Mouse (Mus musculus) kidney, adult 2 months (tissue): ENCODE results near the gene Zmym1. TPM values are rescaled to one million over a fixed set of nuclear protein-coding genes. Genes with fewer than 3 reads are reported as not detected.
A peak's percentile ranks its signal among the peaks of the same experiment; 100 is the strongest.
"Not testable (repeated sequence)": the region's sequence is repeated elsewhere in the genome, so short reads cannot be mapped to it uniquely, and the experiment has no call there.

Source experiments
- DNase-seq: peaks from one replicate; pipeline ENCODE4 v3.0.0; 2021
- H3K27ac ChIP-seq: fragments of 200-500 bp; 2 replicates; pipeline ENCODE4 v1.5.1; 2012; ENCODE audit warnings: low read depth, low read length, control low read depth, inconsistent platforms; ENCODE audit not compliant: insufficient read depth
- H3K27me3 ChIP-seq: fragments of 200-500 bp; replicated peaks from 2 replicates; pipeline ENCODE4 v1.6.1; 2012; ENCODE audit warnings: mild to moderate bottlenecking, moderate library complexity, low read length, inconsistent platforms; ENCODE audit not compliant: control insufficient read depth, insufficient read depth
- H3K36me3 ChIP-seq: fragments of 200-500 bp; 2 replicates; pipeline ENCODE4 v1.6.1; 2012; ENCODE audit warnings: mild to moderate bottlenecking, moderate library complexity, low read length, inconsistent platforms; ENCODE audit not compliant: control insufficient read depth, insufficient read depth
- H3K4me1 ChIP-seq: fragments of 200-500 bp; 2 replicates; pipeline ENCODE4 v1.6.1; 2011; ENCODE audit warnings: low read length; ENCODE audit not compliant: control insufficient read depth, insufficient read depth
- H3K4me3 ChIP-seq: fragments of 200-500 bp; 2 replicates; pipeline ENCODE4 v1.5.1; 2011; ENCODE audit warnings: mild to moderate bottlenecking, low read depth, low read length, control low read depth; ENCODE audit not compliant: insufficient read depth
- CTCF ChIP-seq: fragments of 200-500 bp; conservative IDR thresholded peaks from 2 replicates; pipeline ENCODE4 v1.5.1; 2011; ENCODE audit warnings: low read depth, mild to moderate bottlenecking, control low read depth, low read length, moderate library complexity, mixed read lengths; ENCODE audit not compliant: insufficient read depth, insufficient read length
- POLR2A ChIP-seq: fragments of 200-500 bp; IDR thresholded peaks from one replicate; pipeline ENCODE4 v1.6.1; 2011; ENCODE audit warnings: low read depth, low read length, control low read depth
- WGBS: fragments of 180-500 bp; shearing (Covaris S2); methylation state at CpG from one replicate; pipeline ENCODE4 v1.1.7; 2018; 5-methylcytosine and 5-hydroxymethylcytosine counted together
- polyA plus RNA-seq: library from polyadenylated mRNA; depleted of rRNA; stranded (reverse); fragments of >200 nt; gene quantifications from 2 replicates; pipeline ENCODE4 v1.2.3, GENCODE M21; 2012; rRNA removed

Zmym1 gene
- polyA plus RNA-seq, 1 experiment, result 1.3 TPM

DNA sequence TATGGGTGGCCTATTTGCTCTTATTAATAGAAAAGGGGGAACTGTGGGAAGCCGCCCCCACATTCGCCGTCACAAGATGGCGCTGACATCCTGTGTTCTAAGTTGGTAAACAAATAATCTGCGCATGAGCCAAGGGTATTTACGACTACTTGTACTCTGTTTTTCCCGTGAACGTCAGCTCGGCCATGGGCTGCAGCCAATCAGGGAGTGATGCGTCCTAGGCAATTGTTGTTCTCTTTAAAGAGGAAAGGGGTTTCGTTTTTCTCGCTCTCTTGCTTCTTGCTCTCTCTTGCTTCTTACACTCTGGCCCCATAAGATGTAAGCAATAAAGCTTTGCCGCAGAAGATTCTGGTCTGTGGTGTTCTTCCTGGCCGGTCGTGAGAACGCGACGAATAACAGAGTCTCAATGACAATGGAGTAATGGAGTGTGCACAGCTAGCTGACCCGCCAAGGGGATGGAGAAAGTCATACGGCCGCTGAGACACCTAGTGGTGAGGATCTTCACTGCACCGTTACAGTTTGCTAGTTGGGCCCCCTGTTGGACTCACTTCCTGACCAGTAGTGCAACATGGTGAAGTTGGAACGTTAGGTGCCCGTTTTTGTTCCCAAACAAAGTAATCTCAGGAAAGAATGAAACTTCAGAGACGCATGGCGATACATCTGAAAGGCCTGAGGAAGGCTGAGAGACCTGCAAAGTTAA lies 45.5 kb downstream of the Zmym1 start:
- Histone ChIP-seq H3K4me3 (peak overlapping the region; percentile 42; the same call in 1 of the 2 replicates), H3K27ac (peak overlapping the region; percentile 76)
- TF ChIP-seq CTCF, result peak; percentile 87
- not testable (repeated sequence) for H3K36me3 ChIP-seq, H3K27me3 ChIP-seq, H3K4me1 ChIP-seq
- DNase-seq, result peak; percentile 93
- WGBS, result 16% methylated on average over 14 of the region's 26 CpGs

DNA sequence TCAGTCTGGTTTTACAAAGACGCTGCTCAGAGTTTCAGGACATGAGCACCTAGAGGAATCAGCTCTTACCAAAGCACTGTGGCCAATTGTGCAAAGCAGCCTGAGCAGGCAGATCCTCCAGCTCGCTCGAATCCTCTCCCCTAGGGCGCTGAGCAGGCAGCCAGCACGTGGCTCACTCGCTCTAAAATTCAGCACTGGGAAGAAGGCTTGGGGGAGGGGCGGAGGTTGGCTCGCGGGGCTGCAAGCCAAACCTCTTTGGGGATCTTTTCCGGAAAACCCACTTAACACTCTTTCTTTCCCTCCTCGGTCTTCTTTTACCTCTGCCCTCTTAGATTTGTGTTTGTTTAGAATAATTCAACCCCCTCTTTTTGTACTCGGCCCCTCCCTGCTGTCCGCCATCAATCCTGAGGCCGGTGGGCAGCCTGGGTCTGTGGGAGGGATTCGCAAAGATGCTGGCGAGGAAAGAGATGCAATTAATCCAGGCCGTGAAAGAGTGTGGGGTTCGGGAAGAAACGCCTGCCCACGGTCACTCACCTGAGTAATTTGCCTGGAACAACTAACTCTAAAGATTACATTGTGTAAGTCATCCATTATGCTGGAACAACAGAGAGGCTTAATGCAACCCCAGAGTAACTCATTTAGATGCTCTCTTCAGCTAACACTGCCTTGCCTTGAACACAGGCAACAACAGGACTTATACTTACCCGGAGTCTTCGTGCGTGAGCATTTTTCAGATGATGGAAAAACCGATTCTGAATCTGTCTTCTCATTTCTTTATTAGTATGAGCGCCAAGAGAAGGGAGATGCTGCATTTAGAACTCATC lies 55.6 kb downstream of the Zmym1 start:
- H3K27me3 ChIP-seq, result no peaks in the 10 kb centered on the region
- H3K36me3 ChIP-seq, result no peaks in the 10 kb centered on the region
- 22% methylated on average over 25 of the region's 25 CpGs for WGBS
- no peaks in the 10 kb centered on the region for H3K4me1 ChIP-seq
- H3K27ac ChIP-seq, result no peak overlapping the region
- TF ChIP-seq CTCF, result no peak
- H3K4me3 ChIP-seq, result no peak overlapping the region
- peak; percentile 60 for DNase-seq

DNA sequence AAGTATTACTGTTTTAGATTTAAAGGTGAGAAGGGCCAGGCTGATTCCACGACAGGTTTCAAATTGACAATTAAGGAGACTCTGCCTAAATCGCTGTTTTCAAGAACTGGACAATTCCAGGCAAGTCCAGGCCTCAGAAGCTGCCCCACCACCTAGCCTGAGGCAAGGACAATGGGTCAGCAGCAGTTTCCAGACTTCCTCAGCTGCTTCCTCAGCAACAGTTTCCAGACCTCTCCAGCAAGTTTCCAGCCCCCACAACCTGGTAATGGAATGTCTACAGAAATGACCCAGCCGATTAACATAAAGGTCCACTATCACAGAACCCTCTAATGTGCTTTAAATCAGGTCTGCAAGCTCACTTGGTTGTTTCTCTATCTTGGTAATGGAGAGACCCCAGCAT lies 56.6 kb downstream of the Zmym1 start:
- Histone ChIP-seq H3K27me3 (no peaks in the 10 kb centered on the region), H3K27ac (no peak overlapping the region), H3K4me3 (no peak overlapping the region), H3K4me1 (no peaks in the 10 kb centered on the region), H3K36me3 (no peaks in the 10 kb centered on the region)
- TF ChIP-seq POLR2A (no peak), CTCF (no peak)
- DNase-seq, result no peak
- WGBS, result 76% methylated on average over 3 of the region's 3 CpGs

DNA sequence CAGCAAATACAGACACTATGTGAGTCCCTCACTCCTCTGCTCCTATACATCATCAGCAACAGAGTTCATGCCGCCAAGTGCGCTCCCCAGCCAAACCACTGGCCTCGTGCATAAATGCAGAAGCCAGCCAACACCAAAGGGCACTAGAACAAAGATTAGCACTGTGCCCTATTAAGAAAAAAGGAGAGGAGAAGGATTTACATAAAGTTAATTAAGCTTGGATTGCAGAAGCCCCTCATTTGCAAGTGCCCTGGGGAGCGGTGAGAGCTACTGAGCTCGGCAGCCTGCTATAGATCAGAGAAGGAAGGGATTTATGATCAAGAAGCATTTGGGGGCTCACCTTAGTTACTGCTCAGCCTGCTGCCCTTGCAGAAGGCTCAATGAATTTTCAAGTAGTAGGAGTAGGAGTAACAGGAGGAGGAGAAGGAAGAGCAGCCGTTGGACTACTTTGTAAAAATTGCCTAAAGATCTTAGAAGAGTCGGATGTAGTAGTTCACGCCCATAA lies 60.3 kb downstream of the Zmym1 start:
- WGBS, result 44% methylated on average over 8 of the region's 8 CpGs
- no peak overlapping the region for H3K27ac ChIP-seq

DNA sequence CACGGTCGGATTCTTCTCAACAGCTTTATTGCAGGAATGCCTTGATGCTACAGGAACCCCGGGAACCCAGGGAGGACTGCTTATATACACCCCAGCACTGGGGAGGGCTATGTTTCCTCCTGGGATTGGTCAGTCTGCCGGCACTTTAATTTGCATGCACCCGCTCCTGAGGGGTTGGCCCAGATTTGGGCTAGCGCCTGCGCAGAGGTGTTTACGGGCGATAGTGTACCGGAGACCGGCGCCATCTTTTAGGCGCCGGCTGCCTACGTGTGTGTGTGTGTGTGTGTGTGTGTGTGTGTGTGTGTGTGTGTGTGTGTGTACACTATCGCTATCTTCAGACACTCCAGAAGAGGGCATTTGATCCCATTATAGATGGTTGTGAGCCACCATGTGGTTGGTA lies 61.6 kb downstream of the Zmym1 start:
- DNase-seq, H3K27me3 ChIP-seq, H3K27ac ChIP-seq, H3K4me1 ChIP-seq, H3K36me3 ChIP-seq, H3K4me3 ChIP-seq: not testable (repeated sequence)
- 94% methylated on average over 16 of the region's 16 CpGs for WGBS

More for the DNA sequence above, 60.3 kb downstream of the Zmym1 start:
- Histone ChIP-seq H3K36me3 (no peaks in the 10 kb centered on the region), H3K4me3 (no peak overlapping the region), H3K27me3 (no peaks in the 10 kb centered on the region), H3K4me1 (no peaks in the 10 kb centered on the region)
- TF ChIP-seq CTCF (no peak), POLR2A (no peak)
- DNase-seq, result no peak

Other genes with a start within 250 kb of the Zmym1 start
- 5.2 and 6.0 TPM in 2 replicates for gene Zmym4, start 93.0 kb downstream of the Zmym1 start, polyA plus RNA-seq
- 22.3 and 24.1 TPM in 2 replicates for gene Sfpq, start 39.8 kb downstream of the Zmym1 start, polyA plus RNA-seq
- gene Zmym6, start 16.2 kb upstream of the Zmym1 start, polyA plus RNA-seq, result 5.2 and 5.3 TPM in 2 replicates
- gene Tmem35b, start 62.5 kb upstream of the Zmym1 start, polyA plus RNA-seq, result 28.6 and 29.0 TPM in 2 replicates
- gene Dlgap3, start 108.1 kb upstream of the Zmym1 start, polyA plus RNA-seq, result 0.19 and 0.27 TPM in 2 replicates
- 48.8 and 49.9 TPM in 2 replicates for gene Smim12, start 182.6 kb upstream of the Zmym1 start, polyA plus RNA-seq